ENCODE assay signal across 19 mouse cellular contexts in genomic region chr15:11355865-11356264, GRCm38 (mm10). TPM values are rescaled to one million over a fixed set of nuclear protein-coding genes. Genes with fewer than 3 reads are reported as not detected.
DNase-seq lines count a peak whose midpoint lies in the region; ATAC-seq and TF ChIP-seq lines count a peak whose summit lies in the region.
"Had no signal": no experiment of that assay in that cellular context is flagged by ENCODE, and none has a peak within 500 bp of the region (broad histone marks: within the 10 kb centered on the region; RNA-seq: fewer than 3 reads in every experiment).

No protein-coding gene starts in this region.

- no peaks in the 10 kb centered on the region for H3K9me3 ChIP-seq in hindbrain, postnatal 0 days (ENCODE audit: low read length)
- H3K9me3 ChIP-seq in hindbrain, embryonic 11.5 days (ENCODE audit: control insufficient read depth, low read length), result no peaks in the 10 kb centered on the region
- no peaks in the 10 kb centered on the region for H3K9me3 ChIP-seq in ES-Bruce4 (replicated peaks; ENCODE audit: control insufficient read depth, insufficient read depth, low read length, poor library complexity, severe bottlenecking)
- H3K9me3 ChIP-seq in embryonic facial prominence, embryonic 15.5 days (replicated peaks), result no peaks in the 10 kb centered on the region
- H3K9me3 ChIP-seq: hindbrain, embryonic 12.5 days; limb, embryonic 12.5 days; liver, embryonic 12.5 days had no signal

- WGBS in hindbrain, postnatal 0 days, result 49% methylated on average over 3 of the region's 3 CpGs
- WGBS in hindbrain, embryonic 11.5 days, result 56% methylated on average over 3 of the region's 3 CpGs
- 35% methylated on average over 3 of the region's 3 CpGs for WGBS in embryonic facial prominence, embryonic 15.5 days

- H3K27ac ChIP-seq in hindbrain, postnatal 0 days, result no peak overlapping the region
- no peak overlapping the region for H3K27ac ChIP-seq in hindbrain, embryonic 11.5 days (ENCODE audit: low read depth, low read length)
- no peak overlapping the region for H3K27ac ChIP-seq in ES-Bruce4 (ENCODE audit: insufficient read depth, low read length)
- H3K27ac ChIP-seq in embryonic facial prominence, embryonic 15.5 days (replicated peaks), result no peak overlapping the region
- H3K27ac ChIP-seq: hindbrain, embryonic 12.5 days; limb, embryonic 12.5 days; liver, embryonic 12.5 days had no signal

- no peaks in the 10 kb centered on the region for H3K27me3 ChIP-seq in hindbrain, postnatal 0 days (ENCODE audit: insufficient read depth, low read length)
- no peaks in the 10 kb centered on the region for H3K27me3 ChIP-seq in hindbrain, embryonic 11.5 days (ENCODE audit: control insufficient read depth, insufficient read depth, low read length)
- no peaks in the 10 kb centered on the region for H3K27me3 ChIP-seq in ES-Bruce4 (ENCODE audit: control insufficient read depth, insufficient read depth, low read length, poor library complexity, severe bottlenecking)
- H3K27me3 ChIP-seq in embryonic facial prominence, embryonic 15.5 days, result no peaks in the 10 kb centered on the region
- H3K27me3 ChIP-seq: hindbrain, embryonic 12.5 days; limb, embryonic 12.5 days; liver, embryonic 12.5 days had no signal

- DNase-seq in embryo, embryonic 10 days (ENCODE audit: low spot score), result peak; percentile 18
- DNase-seq in embryo, embryonic 9.5 days (ENCODE audit: extremely low spot score), result no peak
- DNase-seq in hindbrain, postnatal 0 days (ENCODE audit: low spot score), result peak; percentile 23
- no peak for DNase-seq in hindbrain, embryonic 11.5 days (ENCODE audit: low spot score)
- DNase-seq in right cerebral cortex, adult 2 months (ENCODE audit: low spot score in 2 of 2), result no peak
- no peak for DNase-seq in B cell, adult 2 months
- DNase-seq: cerebellum, adult 8-10 months; gastrocnemius, postnatal 14 days; kidney, adult 11 months; lung, adult 2 months; lung, postnatal 36 days; right cerebral cortex, postnatal 14 days; thymus, adult 2 months had no signal

- no peak overlapping the region for H3K9ac ChIP-seq in hindbrain, postnatal 0 days (replicated peaks; ENCODE audit: low read length)
- H3K9ac ChIP-seq in hindbrain, embryonic 11.5 days (ENCODE audit: low read depth, low read length), result no peak overlapping the region
- H3K9ac ChIP-seq in ES-Bruce4 (ENCODE audit: low read depth, poor library complexity, severe bottlenecking), result no peak overlapping the region
- no peak overlapping the region for H3K9ac ChIP-seq in embryonic facial prominence, embryonic 15.5 days
- H3K9ac ChIP-seq: hindbrain, embryonic 12.5 days; limb, embryonic 12.5 days; liver, embryonic 12.5 days had no signal

- no peaks in the 10 kb centered on the region for H3K4me1 ChIP-seq in hindbrain, postnatal 0 days (ENCODE audit: insufficient read depth, low read length)
- H3K4me1 ChIP-seq in hindbrain, embryonic 11.5 days (replicated peaks; ENCODE audit: control insufficient read depth, insufficient read depth, low read length), result no peaks in the 10 kb centered on the region
- H3K4me1 ChIP-seq in ES-Bruce4 (ENCODE audit: control insufficient read depth, insufficient read depth, low read length), result no peaks in the 10 kb centered on the region
- no peaks in the 10 kb centered on the region for H3K4me1 ChIP-seq in embryonic facial prominence, embryonic 15.5 days
- H3K4me1 ChIP-seq: hindbrain, embryonic 12.5 days; limb, embryonic 12.5 days; liver, embryonic 12.5 days had no signal

- 0 out of 2 replicates have a peak, but pooled peaks have one; percentile 27 for ATAC-seq in hindbrain, postnatal 0 days
- ATAC-seq in hindbrain, embryonic 11.5 days (ENCODE audit: low FRiP score), result no peak
- ATAC-seq in embryonic facial prominence, embryonic 15.5 days (ENCODE audit: insufficient number of reproducible peaks, low FRiP score, low TSS enrichment, low read depth), result peak; percentile 67; the same call in 1 of the 2 replicates
- ATAC-seq: liver, embryonic 12.5 days; Patski had no signal

- H3K36me3 ChIP-seq in hindbrain, postnatal 0 days (ENCODE audit: insufficient read depth, low read length), result no peaks in the 10 kb centered on the region
- no peaks in the 10 kb centered on the region for H3K36me3 ChIP-seq in hindbrain, embryonic 11.5 days (ENCODE audit: control insufficient read depth, insufficient read depth, low read length)
- H3K36me3 ChIP-seq in ES-Bruce4 (ENCODE audit: control insufficient read depth, insufficient read depth, low read length, poor library complexity, severe bottlenecking), result no peaks in the 10 kb centered on the region
- no peaks in the 10 kb centered on the region for H3K36me3 ChIP-seq in embryonic facial prominence, embryonic 15.5 days
- H3K36me3 ChIP-seq: hindbrain, embryonic 12.5 days; limb, embryonic 12.5 days; liver, embryonic 12.5 days had no signal

- TF ChIP-seq EP300 in ES-Bruce4 (IDR thresholded peaks at IDR 0.05; ENCODE audit: insufficient read depth, low read depth, low read length), result no peak

- no peak overlapping the region for H3K4me3 ChIP-seq in hindbrain, postnatal 0 days (ENCODE audit: low read length)
- no peak overlapping the region for H3K4me3 ChIP-seq in hindbrain, embryonic 11.5 days (ENCODE audit: low read depth, low read length)
- H3K4me3 ChIP-seq in ES-Bruce4 (ENCODE audit: low read depth, low read length), result no peak overlapping the region
- H3K4me3 ChIP-seq in embryonic facial prominence, embryonic 15.5 days (replicated peaks), result no peak overlapping the region
- H3K4me3 ChIP-seq: hindbrain, embryonic 12.5 days; limb, embryonic 12.5 days; liver, embryonic 12.5 days had no signal

- no peak overlapping the region for H3K4me2 ChIP-seq in hindbrain, postnatal 0 days (ENCODE audit: low read depth, low read length)
- H3K4me2 ChIP-seq in hindbrain, embryonic 11.5 days (replicated peaks; ENCODE audit: low read depth, low read length), result no peak overlapping the region
- no peak overlapping the region for H3K4me2 ChIP-seq in embryonic facial prominence, embryonic 15.5 days (replicated peaks)
- H3K4me2 ChIP-seq: hindbrain, embryonic 12.5 days; limb, embryonic 12.5 days; liver, embryonic 12.5 days had no signal

- no peak for TF ChIP-seq POLR2A in ES-Bruce4 (IDR thresholded peaks at IDR 0.05; ENCODE audit: insufficient read depth, low read length)

- no peak for TF ChIP-seq CTCF in hindbrain, postnatal 0 days (IDR thresholded peaks at IDR 0.05; ENCODE audit: low read depth)
- peak; percentile 3 for TF ChIP-seq CTCF in ES-Bruce4 (IDR thresholded peaks at IDR 0.05; ENCODE audit: low read depth, low read length)

RNA-seq across cellular contexts. Expression of gene Tars, which starts 43.6 kb away (rescaled TPM):
- total RNA-seq in hindbrain, postnatal 0 days (2014; rRNA removed), result 23.8 and 29.2 TPM in 2 replicates
- polyA plus RNA-seq in hindbrain, postnatal 0 days (2015; fragmentation: Nextera tagmentation; extraction: Ambion mirVana), result 33.1 and 34.7 TPM in 2 replicates
- polyA plus RNA-seq in hindbrain, embryonic 11.5 days (2014; fragmentation: Nextera tagmentation; extraction: Ambion mirVana), result 84.6 and 94.7 TPM in 2 replicates
- 170 and 188 TPM in 2 replicates for polyA plus RNA-seq in ES-Bruce4 (2011; ENCODE audit: insufficient read depth, insufficient read length, low read depth, missing spikeins)
- polyA plus RNA-seq in embryonic facial prominence, embryonic 15.5 days (2015; fragmentation: Nextera tagmentation; extraction: Ambion mirVana), result 59.9 and 61.8 TPM in 2 replicates

Comparison
In these comparisons a context has a peak if more than half of its experiments do, and no peak if none do; other contexts are left out.
1. DNase-seq: peak in embryo, embryonic 10 days (single experiment) and hindbrain, postnatal 0 days (single experiment); none in embryo, embryonic 9.5 days (single experiment), hindbrain, embryonic 11.5 days (single experiment), right cerebral cortex, adult 2 months (0 of 2) and B cell, adult 2 months (0 of 2).